Comparison of ENCODE assay signal across 9 mouse cellular contexts in the genomic region with DNA sequence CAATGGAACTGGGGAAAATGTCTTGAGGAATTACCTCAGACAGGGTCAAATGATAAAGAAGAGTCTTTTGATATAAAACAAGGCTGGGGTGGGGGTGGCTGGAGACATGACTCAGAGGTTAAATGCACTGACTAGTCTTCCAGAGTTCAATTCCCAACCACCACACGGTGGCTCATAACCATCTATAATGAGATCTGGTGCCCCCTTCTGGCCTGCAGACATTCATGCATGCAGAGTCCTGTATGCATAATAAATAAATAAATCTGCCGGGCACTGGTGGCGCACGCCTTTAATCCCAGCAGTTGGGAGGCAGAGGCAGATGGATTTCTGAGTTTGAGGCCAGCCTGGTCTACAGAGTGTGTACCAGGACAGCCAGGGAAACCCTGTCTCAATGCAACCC. TPM values are rescaled to one million over a fixed set of nuclear protein-coding genes. Genes with fewer than 3 reads are reported as not detected.
DNase-seq lines count a peak whose midpoint lies in the region; ATAC-seq and TF ChIP-seq lines count a peak whose summit lies in the region.
"Had no signal": no experiment of that assay in that cellular context is flagged by ENCODE, and none has a peak within 500 bp of the region (broad histone marks: within the 10 kb centered on the region; RNA-seq: fewer than 3 reads in every experiment).

No protein-coding gene starts in this region.

- H3K9me3 ChIP-seq in forebrain, embryonic 11.5 days (ENCODE audit: control insufficient read depth, low read length), result no peaks in the 10 kb centered on the region
- H3K9me3 ChIP-seq in forebrain, embryonic 13.5 days (replicated peaks), result no peaks in the 10 kb centered on the region
- H3K9me3 ChIP-seq in midbrain, embryonic 14.5 days (ENCODE audit: control insufficient read depth, low read length), result no peaks in the 10 kb centered on the region
- H3K9me3 ChIP-seq in midbrain, embryonic 11.5 days (ENCODE audit: control insufficient read depth, low read length), result no peaks in the 10 kb centered on the region
- H3K9me3 ChIP-seq in lung, embryonic 14.5 days (ENCODE audit: low read depth, low read length), result no peaks in the 10 kb centered on the region
- H3K9me3 ChIP-seq: heart, embryonic 13.5 days had no signal

- ATAC-seq in forebrain, embryonic 11.5 days (replicated peaks; ENCODE audit: low FRiP score), result no peak
- ATAC-seq in forebrain, embryonic 13.5 days, result no peak
- ATAC-seq in midbrain, embryonic 14.5 days (ENCODE audit: low FRiP score, low TSS enrichment), result no peak
- no peak for ATAC-seq in midbrain, embryonic 11.5 days (ENCODE audit: low FRiP score)
- no peak for ATAC-seq in lung, embryonic 14.5 days (ENCODE audit: insufficient read depth)
- ATAC-seq in frontal cortex, adult (ENCODE audit: low TSS enrichment), result no peak

- 56% methylated on average over 4 of the region's 4 CpGs for WGBS in forebrain, embryonic 11.5 days
- 37% methylated on average over 4 of the region's 4 CpGs for WGBS in forebrain, embryonic 13.5 days
- WGBS in midbrain, embryonic 14.5 days, result 29% methylated on average over 4 of the region's 4 CpGs
- WGBS in midbrain, embryonic 11.5 days, result 54% methylated on average over 4 of the region's 4 CpGs
- 52% methylated on average over 4 of the region's 4 CpGs for WGBS in lung, embryonic 14.5 days

- no peak overlapping the region for H3K9ac ChIP-seq in forebrain, embryonic 11.5 days (ENCODE audit: low read length)
- H3K9ac ChIP-seq in forebrain, embryonic 13.5 days, result no peak overlapping the region
- no peak overlapping the region for H3K9ac ChIP-seq in midbrain, embryonic 14.5 days (replicated peaks; ENCODE audit: low read length)
- no peak overlapping the region for H3K9ac ChIP-seq in midbrain, embryonic 11.5 days (ENCODE audit: low read length)
- H3K9ac ChIP-seq in lung, embryonic 14.5 days, result no peak overlapping the region
- H3K9ac ChIP-seq: heart, embryonic 13.5 days had no signal

- H3K36me3 ChIP-seq in forebrain, embryonic 11.5 days (ENCODE audit: control insufficient read depth, insufficient read depth, low read length), result no peaks in the 10 kb centered on the region
- no peaks in the 10 kb centered on the region for H3K36me3 ChIP-seq in forebrain, embryonic 13.5 days (ENCODE audit: poor library complexity, severe bottlenecking)
- H3K36me3 ChIP-seq in midbrain, embryonic 14.5 days (ENCODE audit: control insufficient read depth, insufficient read depth, low read length), result no peaks in the 10 kb centered on the region
- no peaks in the 10 kb centered on the region for H3K36me3 ChIP-seq in midbrain, embryonic 11.5 days (ENCODE audit: control insufficient read depth, insufficient read depth, low read length)
- 0 out of 2 replicates have a peak, but pooled peaks cover 2% of the 10 kb centered on the region for H3K36me3 ChIP-seq in lung, embryonic 14.5 days (ENCODE audit: insufficient read depth)
- H3K36me3 ChIP-seq: heart, embryonic 13.5 days had no signal

- no peaks in the 10 kb centered on the region for H3K27me3 ChIP-seq in forebrain, embryonic 11.5 days (ENCODE audit: control insufficient read depth, insufficient read depth, low read length)
- H3K27me3 ChIP-seq in forebrain, embryonic 13.5 days, result no peaks in the 10 kb centered on the region
- no peaks in the 10 kb centered on the region for H3K27me3 ChIP-seq in midbrain, embryonic 14.5 days (ENCODE audit: control insufficient read depth, insufficient read depth, low read length)
- H3K27me3 ChIP-seq in midbrain, embryonic 11.5 days (ENCODE audit: control insufficient read depth, insufficient read depth, low read length), result no peaks in the 10 kb centered on the region
- no peaks in the 10 kb centered on the region for H3K27me3 ChIP-seq in lung, embryonic 14.5 days (ENCODE audit: insufficient read depth, low read length)
- H3K27me3 ChIP-seq: heart, embryonic 13.5 days had no signal

- no peaks in the 10 kb centered on the region for H3K4me1 ChIP-seq in forebrain, embryonic 11.5 days (replicated peaks; ENCODE audit: control insufficient read depth, insufficient read depth, low read length)
- H3K4me1 ChIP-seq in forebrain, embryonic 13.5 days, result peaks cover 8% of the 10 kb centered on the region
- no peaks in the 10 kb centered on the region for H3K4me1 ChIP-seq in midbrain, embryonic 14.5 days (ENCODE audit: control insufficient read depth, insufficient read depth, low read length)
- peaks cover 5% of the 10 kb centered on the region; the same call in 1 of the 2 replicates for H3K4me1 ChIP-seq in midbrain, embryonic 11.5 days (ENCODE audit: control insufficient read depth, insufficient read depth, low read length)
- no peaks in the 10 kb centered on the region for H3K4me1 ChIP-seq in lung, embryonic 14.5 days (ENCODE audit: insufficient read depth)

- H3K4me3 ChIP-seq in forebrain, embryonic 11.5 days (ENCODE audit: low read depth, low read length), result no peak overlapping the region
- H3K4me3 ChIP-seq in forebrain, embryonic 13.5 days, result no peak overlapping the region
- no peak overlapping the region for H3K4me3 ChIP-seq in midbrain, embryonic 14.5 days (replicated peaks; ENCODE audit: low read depth, low read length)
- no peak overlapping the region for H3K4me3 ChIP-seq in midbrain, embryonic 11.5 days (ENCODE audit: low read depth, low read length)
- no peak overlapping the region for H3K4me3 ChIP-seq in lung, embryonic 14.5 days (ENCODE audit: low read depth, low read length)
- H3K4me3 ChIP-seq: heart, embryonic 13.5 days had no signal

- no peak overlapping the region for H3K4me2 ChIP-seq in forebrain, embryonic 11.5 days (ENCODE audit: low read depth, low read length, severe bottlenecking)
- H3K4me2 ChIP-seq in forebrain, embryonic 13.5 days, result no peak overlapping the region
- H3K4me2 ChIP-seq in midbrain, embryonic 14.5 days (ENCODE audit: low read length), result no peak overlapping the region
- no peak overlapping the region for H3K4me2 ChIP-seq in midbrain, embryonic 11.5 days
- H3K4me2 ChIP-seq in lung, embryonic 14.5 days, result no peak overlapping the region
- H3K4me2 ChIP-seq: heart, embryonic 13.5 days had no signal

- peak; percentile 58 for DNase-seq in forebrain, embryonic 11.5 days (ENCODE audit: low spot score)
- DNase-seq in midbrain, embryonic 14.5 days, result peak; percentile 21
- DNase-seq in midbrain, embryonic 11.5 days (ENCODE audit: low spot score, missing footprints), result no peak
- DNase-seq in cerebellum, postnatal 10 days, result peak; percentile 49 to 54
- DNase-seq in lung, embryonic 14.5 days, result peak; percentile 42
- DNase-seq in ovary, adult 18-20 months (ENCODE audit: low spot score), result no peak

- peak; percentile 54 for TF ChIP-seq CTCF in lung, embryonic 14.5 days (IDR thresholded peaks at IDR 0.05; ENCODE audit: low read depth)

- H3K27ac ChIP-seq in forebrain, embryonic 11.5 days (ENCODE audit: low read depth, low read length), result no peak overlapping the region
- H3K27ac ChIP-seq in forebrain, embryonic 13.5 days, result no peak overlapping the region
- no peak overlapping the region for H3K27ac ChIP-seq in midbrain, embryonic 14.5 days (replicated peaks; ENCODE audit: low read depth, low read length)
- H3K27ac ChIP-seq in midbrain, embryonic 11.5 days (ENCODE audit: low read depth, low read length), result no peak overlapping the region
- H3K27ac ChIP-seq in lung, embryonic 14.5 days (ENCODE audit: low read depth), result no peak overlapping the region
- H3K27ac ChIP-seq: heart, embryonic 13.5 days had no signal

RNA-seq across cellular contexts. Expression of a gene that starts 4.8 kb away (rescaled TPM):
- polyA plus RNA-seq in forebrain, embryonic 11.5 days (2014; fragmentation: Nextera tagmentation; extraction: Ambion mirVana), result 10.4 and 12.2 TPM in 2 replicates
- polyA plus RNA-seq in forebrain, embryonic 13.5 days (2015; fragmentation: Nextera tagmentation; extraction: Ambion mirVana), result 11.9 and 12.3 TPM in 2 replicates
- polyA plus RNA-seq in midbrain, embryonic 14.5 days (2014; fragmentation: Nextera tagmentation; extraction: Ambion mirVana), result 8.0 and 8.1 TPM in 2 replicates
- 7.5 and 7.9 TPM in 2 replicates for polyA plus RNA-seq in midbrain, embryonic 11.5 days (2014; fragmentation: Nextera tagmentation; extraction: Ambion mirVana)
- polyA plus RNA-seq in lung, embryonic 14.5 days (2014; fragmentation: Nextera tagmentation; extraction: Ambion mirVana), result 9.1 and 9.9 TPM in 2 replicates

RNA-seq across cellular contexts. Expression of a gene that starts 4.9 kb away (rescaled TPM):
- 725 and 780 TPM in 2 replicates for polyA plus RNA-seq in forebrain, embryonic 11.5 days (2014; fragmentation: Nextera tagmentation; extraction: Ambion mirVana)
- polyA plus RNA-seq in forebrain, embryonic 13.5 days (2015; fragmentation: Nextera tagmentation; extraction: Ambion mirVana), result 612 and 636 TPM in 2 replicates
- 444 and 493 TPM in 2 replicates for polyA plus RNA-seq in midbrain, embryonic 14.5 days (2014; fragmentation: Nextera tagmentation; extraction: Ambion mirVana)
- 746 and 783 TPM in 2 replicates for polyA plus RNA-seq in midbrain, embryonic 11.5 days (2014; fragmentation: Nextera tagmentation; extraction: Ambion mirVana)
- polyA plus RNA-seq in lung, embryonic 14.5 days (2014; fragmentation: Nextera tagmentation; extraction: Ambion mirVana), result 594 and 602 TPM in 2 replicates

RNA-seq across cellular contexts. Expression of a gene that starts 5.0 kb away (rescaled TPM):
- polyA plus RNA-seq in forebrain, embryonic 11.5 days (2014; fragmentation: Nextera tagmentation; extraction: Ambion mirVana), result 0.16 TPM in 1 of 2 replicates, not detected in the other
- polyA plus RNA-seq in forebrain, embryonic 13.5 days (2015; fragmentation: Nextera tagmentation; extraction: Ambion mirVana), result 0.31 TPM in 1 of 2 replicates, not detected in the other
- polyA plus RNA-seq in midbrain, embryonic 14.5 days (2014; fragmentation: Nextera tagmentation; extraction: Ambion mirVana), result not detected in 2 replicates
- 0.11 TPM in 1 of 2 replicates, not detected in the other for polyA plus RNA-seq in midbrain, embryonic 11.5 days (2014; fragmentation: Nextera tagmentation; extraction: Ambion mirVana)
- polyA plus RNA-seq in lung, embryonic 14.5 days (2014; fragmentation: Nextera tagmentation; extraction: Ambion mirVana), result not detected in 2 replicates
- polyA plus RNA-seq: heart, embryonic 13.5 days had no signal

RNA-seq across cellular contexts. Expression of a gene that starts 32.9 kb away (rescaled TPM):
- 77.2 and 87.2 TPM in 2 replicates for polyA plus RNA-seq in forebrain, embryonic 11.5 days (2014; fragmentation: Nextera tagmentation; extraction: Ambion mirVana)
- polyA plus RNA-seq in forebrain, embryonic 13.5 days (2015; fragmentation: Nextera tagmentation; extraction: Ambion mirVana), result 82.5 and 100 TPM in 2 replicates
- 56.6 and 64.3 TPM in 2 replicates for polyA plus RNA-seq in midbrain, embryonic 14.5 days (2014; fragmentation: Nextera tagmentation; extraction: Ambion mirVana)
- polyA plus RNA-seq in midbrain, embryonic 11.5 days (2014; fragmentation: Nextera tagmentation; extraction: Ambion mirVana), result 70.2 and 73.7 TPM in 2 replicates
- polyA plus RNA-seq in lung, embryonic 14.5 days (2014; fragmentation: Nextera tagmentation; extraction: Ambion mirVana), result 124 and 129 TPM in 2 replicates

RNA-seq across cellular contexts. Expression of a gene that starts 37.5 kb away (rescaled TPM):
- 0.36 TPM in 1 of 2 replicates, not detected in the other for polyA plus RNA-seq in forebrain, embryonic 11.5 days (2014; fragmentation: Nextera tagmentation; extraction: Ambion mirVana)
- 0.18 and 0.26 TPM in 2 replicates for polyA plus RNA-seq in forebrain, embryonic 13.5 days (2015; fragmentation: Nextera tagmentation; extraction: Ambion mirVana)
- 0.21 and 0.22 TPM in 2 replicates for polyA plus RNA-seq in midbrain, embryonic 14.5 days (2014; fragmentation: Nextera tagmentation; extraction: Ambion mirVana)
- 0.15 TPM in 1 of 2 replicates, not detected in the other for polyA plus RNA-seq in midbrain, embryonic 11.5 days (2014; fragmentation: Nextera tagmentation; extraction: Ambion mirVana)
- polyA plus RNA-seq in lung, embryonic 14.5 days (2014; fragmentation: Nextera tagmentation; extraction: Ambion mirVana), result not detected in 2 replicates

Comparison
In these comparisons a context has a peak if more than half of its experiments do, and no peak if none do; other contexts are left out.
1. DNase-seq: peak in forebrain, embryonic 11.5 days (single experiment), midbrain, embryonic 14.5 days (single experiment), cerebellum, postnatal 10 days (2 of 2) and lung, embryonic 14.5 days (single experiment); none in midbrain, embryonic 11.5 days (single experiment) and ovary, adult 18-20 months (single experiment).